Mouse (Mus musculus): ENCODE measurements at regions not wholly inside any gene's neighbourhood (a gene's known extent, or its start where the extent isn't known, plus 50 kb on each side); places are given as distances from the start of the nearest gene placed in this dataset.
"Not testable (repeated sequence)": the region's sequence is repeated elsewhere in the genome, so short reads cannot be mapped to it uniquely, and the experiment has no call there.

- no peak for DNase-seq
Measured at GRCm38 (mm10) chr6:103809986-103810341, 299.6 kb downstream of the Chl1 start.

- DNase-seq: no peak
Measured at GRCm38 (mm10) chr6:103810342-103811001, 300.1 kb downstream of the Chl1 start.

- DNase-seq: not testable (repeated sequence)
Measured at GRCm38 (mm10) chr6:103816396-103816795, 306.0 kb downstream of the Chl1 start.

- DNase-seq: no peak
Measured at GRCm38 (mm10) chr6:103826042-103826441, 315.7 kb downstream of the Chl1 start.

GRCm38 (mm10) chr6:103827623-103828022, 317.2 kb downstream of the Chl1 start:
- DNase-seq: no peak

- DNase-seq: no peak
Measured at GRCm38 (mm10) chr6:103828866-103829265, 318.5 kb downstream of the Chl1 start.

GRCm38 (mm10) chr6:103832301-103832700, 321.9 kb downstream of the Chl1 start:
- no peak for DNase-seq

- no peak for DNase-seq
Measured at GRCm38 (mm10) chr6:103832808-103833207, 322.4 kb downstream of the Chl1 start.

- DNase-seq: peak in 1 of 2 experiments; percentile 13
Measured at GRCm38 (mm10) chr6:103833501-103834132, 323.2 kb downstream of the Chl1 start.

GRCm38 (mm10) chr6:103834726-103835229, 324.4 kb downstream of the Chl1 start:
- DNase-seq: no peak

- no peak for DNase-seq
Measured at GRCm38 (mm10) chr6:103859787-103860186, 349.4 kb downstream of the Chl1 start.

GRCm38 (mm10) chr6:103893455-103893854, 383.1 kb downstream of the Chl1 start:
- no peak for DNase-seq

- no peak for DNase-seq
Measured at GRCm38 (mm10) chr6:103924504-103924903, 414.1 kb downstream of the Chl1 start.

GRCm38 (mm10) chr6:103927094-103927493, 416.7 kb downstream of the Chl1 start:
- DNase-seq: no peak

- no peak for DNase-seq
Measured at GRCm38 (mm10) chr6:103940345-103940744, 430.0 kb downstream of the Chl1 start.

GRCm38 (mm10) chr6:103944361-103944760, 434.0 kb downstream of the Chl1 start:
- DNase-seq: no peak

GRCm38 (mm10) chr6:103947474-103947873, 437.1 kb downstream of the Chl1 start:
- DNase-seq: no peak

GRCm38 (mm10) chr6:103953134-103953771, 442.9 kb downstream of the Chl1 start:
- no peak for DNase-seq

- DNase-seq: no peak
Measured at GRCm38 (mm10) chr6:103959002-103959401, 448.6 kb downstream of the Chl1 start.

GRCm38 (mm10) chr6:103967811-103968420, 457.5 kb downstream of the Chl1 start:
- peak in 1 of 2 experiments; percentile 11 for DNase-seq

- DNase-seq: no peak
Measured at GRCm38 (mm10) chr6:103999186-103999585, 488.8 kb downstream of the Chl1 start.

GRCm38 (mm10) chr6:104028439-104029091, 464.0 kb upstream of the Cntn6 start:
- DNase-seq: peak; percentile 5 to 18

GRCm38 (mm10) chr6:104038853-104039252, 453.7 kb upstream of the Cntn6 start:
- no peak for DNase-seq
